Mouse (Mus musculus): ENCODE data around the gene Prss57. TPM values are rescaled to one million over a fixed set of nuclear protein-coding genes. Genes with fewer than 3 reads are reported as not detected.
A peak's percentile ranks its signal among the peaks of the same experiment; 100 is the strongest.

Gene Prss57
- polyA plus RNA-seq, 1 experiment from 2014 or later: 0.49 TPM

GRCm38 (mm10) chr10:79794491-79794931, 3.8 kb upstream of the Prss57 start:
- Histone ChIP-seq H3K4me3 (peak overlapping the region; percentile 97), H3K4me2 (peak overlapping the region; percentile 98), H3K4me1 (replicated peaks) (peaks cover 28% of the 10 kb centered on the region), H3K27me3 (0 out of 2 replicates have a peak, but pooled peaks cover 5% of the 10 kb centered on the region), H3K36me3 (no peaks in the 10 kb centered on the region), H3K27ac (peak overlapping the region; percentile 83), H3K9ac (peak overlapping the region; percentile 95), H3K9me3 (replicated peaks) (no peaks in the 10 kb centered on the region)
- peak; percentile 65 for ATAC-seq (replicated peaks; ENCODE audit: insufficient number of reproducible peaks, insufficient read depth, low FRiP score, low read depth)
- WGBS: 24% methylated on average over 10 of the region's 10 CpGs

GRCm38 (mm10) chr10:79793738-79794490, 3.2 kb upstream of the Prss57 start:
- WGBS: 6% methylated on average over 38 of the region's 38 CpGs
- H3K9me3 ChIP-seq (replicated peaks): no peaks in the 10 kb centered on the region

GRCm38 (mm10) chr10:79793051-79793737, 2.4 kb upstream of the Prss57 start, which contains the start of gene Palm:
TSS of gene Palm (plus strand) at chr10:79793572.
- peak within 1 kb of the TSS; percentile 97 for H3K4me3 ChIP-seq
- peaks cover 28% of the 10 kb centered on the region for H3K4me1 ChIP-seq (replicated peaks)
- 0 out of 2 replicates have a peak, but pooled peaks cover 5% of the 10 kb centered on the region for H3K27me3 ChIP-seq
- H3K36me3 ChIP-seq: no peaks in the 10 kb centered on the region
- peak; percentile 59 for ATAC-seq (replicated peaks; ENCODE audit: insufficient number of reproducible peaks, insufficient read depth, low FRiP score, low read depth)
- WGBS: 5% methylated on average over 51 of the region's 51 CpGs
- H3K9ac ChIP-seq: peak within 1 kb of the TSS; percentile 95
- H3K27ac ChIP-seq: peak within 1 kb of the TSS; percentile 83
- peak within 1 kb of the TSS; percentile 98 for H3K4me2 ChIP-seq
- no peaks in the 10 kb centered on the region for H3K9me3 ChIP-seq (replicated peaks)

More at GRCm38 (mm10) chr10:79793738-79794490, 3.2 kb upstream of the Prss57 start:
- H3K4me3 ChIP-seq: peak overlapping the region; percentile 97
- peak overlapping the region; percentile 95 for H3K9ac ChIP-seq
- ATAC-seq (replicated peaks; ENCODE audit: insufficient number of reproducible peaks, insufficient read depth, low FRiP score, low read depth): no peak; the same call in 1 of the 2 replicates
- H3K36me3 ChIP-seq: no peaks in the 10 kb centered on the region
- 0 out of 2 replicates have a peak, but pooled peaks cover 5% of the 10 kb centered on the region for H3K27me3 ChIP-seq
- peak overlapping the region; percentile 98 for H3K4me2 ChIP-seq
- H3K27ac ChIP-seq: peak overlapping the region; percentile 83
- peaks cover 28% of the 10 kb centered on the region for H3K4me1 ChIP-seq (replicated peaks)

GRCm38 (mm10) chr10:79792339-79793040, 1.7 kb upstream of the Prss57 start:
- H3K27me3 ChIP-seq: 0 out of 2 replicates have a peak, but pooled peaks cover 5% of the 10 kb centered on the region
- WGBS: 75% methylated on average over 5 of the region's 5 CpGs

GRCm38 (mm10) chr10:79789581-79789980, 1.2 kb downstream of the Prss57 start:
- Histone ChIP-seq H3K27me3 (peaks cover 4% of the 10 kb centered on the region; the same call in 1 of the 2 replicates), H3K4me1 (replicated peaks) (peaks cover 14% of the 10 kb centered on the region), H3K27ac (no peak overlapping the region), H3K4me3 (no peak overlapping the region), H3K9ac (no peak overlapping the region), H3K9me3 (replicated peaks) (no peaks in the 10 kb centered on the region), H3K4me2 (no peak overlapping the region), H3K36me3 (no peaks in the 10 kb centered on the region)
- ATAC-seq (replicated peaks; ENCODE audit: insufficient number of reproducible peaks, insufficient read depth, low FRiP score, low read depth): no peak
- WGBS: 46% methylated on average over 2 of the region's 2 CpGs

More at GRCm38 (mm10) chr10:79792339-79793040, 1.7 kb upstream of the Prss57 start:
- no peak overlapping the region for H3K27ac ChIP-seq
- no peak for ATAC-seq (replicated peaks; ENCODE audit: insufficient number of reproducible peaks, insufficient read depth, low FRiP score, low read depth)
- H3K9ac ChIP-seq: no peak overlapping the region
- no peaks in the 10 kb centered on the region for H3K36me3 ChIP-seq
- no peaks in the 10 kb centered on the region for H3K9me3 ChIP-seq (replicated peaks)
- H3K4me3 ChIP-seq: no peak overlapping the region
- H3K4me1 ChIP-seq (replicated peaks): peaks cover 28% of the 10 kb centered on the region
- no peak overlapping the region for H3K4me2 ChIP-seq

GRCm38 (mm10) chr10:79788386-79789158, 2.2 kb downstream of the Prss57 start:
- WGBS: 33% methylated on average over 7 of the region's 7 CpGs
- peak overlapping the region; percentile 24 for H3K4me3 ChIP-seq
- H3K27me3 ChIP-seq: peaks cover 8% of the 10 kb centered on the region; the same call in 1 of the 2 replicates
- no peak overlapping the region for H3K4me2 ChIP-seq
- H3K9me3 ChIP-seq (replicated peaks): no peaks in the 10 kb centered on the region
- H3K9ac ChIP-seq: no peak overlapping the region
- no peaks in the 10 kb centered on the region for H3K36me3 ChIP-seq
- no peak for ATAC-seq (replicated peaks; ENCODE audit: insufficient number of reproducible peaks, insufficient read depth, low FRiP score, low read depth)
- peak overlapping the region; percentile 29; the same call in 1 of the 2 replicates for H3K27ac ChIP-seq
- H3K4me1 ChIP-seq (replicated peaks): peaks cover 6% of the 10 kb centered on the region; the same call in 1 of the 2 replicates

- no peak overlapping the region for H3K27ac ChIP-seq
- H3K27me3 ChIP-seq: peaks cover 27% of the 10 kb centered on the region; the same call in 1 of the 2 replicates
- WGBS: 41% methylated on average over 27 of the region's 27 CpGs
- peaks cover 19% of the 10 kb centered on the region for H3K4me1 ChIP-seq (replicated peaks)
- H3K9ac ChIP-seq: no peak overlapping the region
- H3K9me3 ChIP-seq (replicated peaks): no peaks in the 10 kb centered on the region
- H3K4me3 ChIP-seq: no peak overlapping the region
- H3K36me3 ChIP-seq: no peaks in the 10 kb centered on the region
- H3K4me2 ChIP-seq: no peak overlapping the region
- ATAC-seq (replicated peaks; ENCODE audit: insufficient number of reproducible peaks, insufficient read depth, low FRiP score, low read depth): no peak
These were observed 6.6 kb downstream of the Prss57 start for GRCm38 (mm10) chr10:79783920-79784800.

- WGBS: 61% methylated on average over 7 of the region's 7 CpGs
- Histone ChIP-seq H3K36me3 (no peaks in the 10 kb centered on the region), H3K4me2 (no peak overlapping the region), H3K4me1 (replicated peaks) (peaks cover 30% of the 10 kb centered on the region), H3K4me3 (no peak overlapping the region), H3K27ac (no peak overlapping the region), H3K9ac (no peak overlapping the region), H3K27me3 (peaks cover 27% of the 10 kb centered on the region; the same call in 1 of the 2 replicates), H3K9me3 (replicated peaks) (no peaks in the 10 kb centered on the region)
- ATAC-seq (replicated peaks; ENCODE audit: insufficient number of reproducible peaks, insufficient read depth, low FRiP score, low read depth): no peak
These were observed 7.7 kb downstream of the Prss57 start for GRCm38 (mm10) chr10:79783050-79783449.

GRCm38 (mm10) chr10:79781956-79782355, 8.8 kb downstream of the Prss57 start:
- 66% methylated on average over 5 of the region's 5 CpGs for WGBS
- Histone ChIP-seq H3K4me3 (no peak overlapping the region), H3K36me3 (no peaks in the 10 kb centered on the region), H3K4me1 (replicated peaks) (peaks cover 41% of the 10 kb centered on the region), H3K9me3 (replicated peaks) (no peaks in the 10 kb centered on the region), H3K9ac (no peak overlapping the region), H3K27ac (no peak overlapping the region), H3K27me3 (peaks cover 27% of the 10 kb centered on the region; the same call in 1 of the 2 replicates), H3K4me2 (no peak overlapping the region)
- ATAC-seq (replicated peaks; ENCODE audit: insufficient number of reproducible peaks, insufficient read depth, low FRiP score, low read depth): no peak

Data from heart, embryonic 15.5 days (tissue).